Mouse (Mus musculus) brain, adult 2 months (tissue): Measurements from ENCODE around the gene Mpig6b.

ENCODE experiments used
- DNase-seq: peaks from one replicate; pipeline ENCODE4 v3.0.0; 2011; ENCODE audit warnings: low read depth, low spot score

Gene Mpig6b

DNA sequence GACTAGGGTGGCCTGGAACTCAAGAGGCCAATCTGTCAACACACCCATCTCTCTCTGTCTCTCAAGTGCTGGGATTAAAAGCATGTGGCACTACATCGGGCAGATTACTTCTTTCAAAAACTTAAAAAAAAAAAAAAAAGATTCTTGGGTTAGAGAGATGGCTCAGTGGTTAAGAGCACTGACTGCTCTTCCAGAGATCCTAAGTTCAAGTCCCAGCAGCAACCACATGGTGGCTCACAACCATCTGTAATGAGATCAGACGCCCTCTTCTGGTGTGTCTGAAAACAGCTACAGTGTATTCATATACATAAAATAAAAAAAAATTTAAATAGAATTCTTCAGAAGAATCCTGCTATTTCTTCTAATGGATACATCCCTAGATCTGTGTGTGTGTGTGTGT is 22.2 kb upstream of the Mpig6b start:
- DNase-seq: no peak

DNA sequence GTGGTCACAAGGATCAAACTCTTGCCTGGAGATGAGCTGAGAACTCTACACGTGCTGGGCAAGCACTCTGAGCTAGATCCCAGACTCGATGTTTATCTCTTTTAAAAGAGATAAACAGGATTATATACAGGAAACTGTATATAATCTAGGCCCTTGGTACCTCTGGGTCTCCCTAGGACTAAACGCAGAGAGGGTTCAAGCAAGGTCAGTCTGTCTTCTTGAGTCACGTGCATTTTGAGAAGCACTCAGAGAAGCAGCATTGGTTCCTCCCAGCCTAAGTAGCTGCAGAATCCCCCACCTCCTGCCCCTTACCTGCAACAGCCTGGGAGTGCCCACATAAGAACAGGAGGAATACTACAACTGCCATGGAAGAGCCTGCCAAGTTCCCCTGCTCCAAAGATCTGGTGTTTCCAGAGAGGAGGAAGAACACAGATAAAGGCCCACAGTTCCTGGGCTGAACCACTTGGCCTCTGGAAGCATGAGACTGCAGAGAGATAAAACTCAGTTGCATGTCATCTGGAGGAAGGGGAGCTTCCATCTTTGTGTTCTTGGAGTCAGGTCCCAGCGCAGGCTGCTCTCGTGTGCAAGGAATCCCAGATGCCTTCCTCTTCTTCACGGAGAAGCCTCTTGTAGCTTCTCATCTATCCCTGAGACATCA is 19.4 kb upstream of the Mpig6b start, which contains the start of gene Ly6g6f:
Gene Ly6g6f (minus strand): TSS at position 403 of the 658 bp plus-strand sequence.
- no peak for DNase-seq

DNA sequence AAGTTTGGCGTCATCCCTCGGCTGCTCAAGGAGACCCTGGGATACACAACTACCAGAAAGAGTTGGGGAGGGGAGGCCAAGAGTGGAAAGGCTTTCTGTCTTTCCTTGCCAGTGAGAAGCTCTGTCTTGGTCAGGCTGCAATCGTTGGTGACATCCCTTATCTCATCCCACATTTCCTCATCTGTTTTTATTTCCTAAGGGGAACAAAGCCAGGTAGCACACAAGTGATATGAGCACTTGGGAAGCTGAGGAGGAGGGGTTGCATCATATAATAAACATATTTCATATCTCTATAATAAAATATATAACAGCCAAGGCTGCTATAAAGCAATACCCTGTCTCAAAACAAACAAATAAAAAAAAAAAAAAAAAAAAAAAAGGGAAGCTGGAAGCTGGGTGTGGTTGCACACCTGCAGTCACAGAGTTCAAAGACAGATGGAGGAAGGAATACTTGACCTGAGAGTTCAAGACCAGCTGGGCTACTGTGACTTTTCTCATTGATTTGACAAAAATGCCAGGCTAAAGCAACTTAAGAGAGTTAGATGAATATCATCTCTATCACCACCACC is 18.0 kb upstream of the Mpig6b start:
- DNase-seq: no peak

DNA sequence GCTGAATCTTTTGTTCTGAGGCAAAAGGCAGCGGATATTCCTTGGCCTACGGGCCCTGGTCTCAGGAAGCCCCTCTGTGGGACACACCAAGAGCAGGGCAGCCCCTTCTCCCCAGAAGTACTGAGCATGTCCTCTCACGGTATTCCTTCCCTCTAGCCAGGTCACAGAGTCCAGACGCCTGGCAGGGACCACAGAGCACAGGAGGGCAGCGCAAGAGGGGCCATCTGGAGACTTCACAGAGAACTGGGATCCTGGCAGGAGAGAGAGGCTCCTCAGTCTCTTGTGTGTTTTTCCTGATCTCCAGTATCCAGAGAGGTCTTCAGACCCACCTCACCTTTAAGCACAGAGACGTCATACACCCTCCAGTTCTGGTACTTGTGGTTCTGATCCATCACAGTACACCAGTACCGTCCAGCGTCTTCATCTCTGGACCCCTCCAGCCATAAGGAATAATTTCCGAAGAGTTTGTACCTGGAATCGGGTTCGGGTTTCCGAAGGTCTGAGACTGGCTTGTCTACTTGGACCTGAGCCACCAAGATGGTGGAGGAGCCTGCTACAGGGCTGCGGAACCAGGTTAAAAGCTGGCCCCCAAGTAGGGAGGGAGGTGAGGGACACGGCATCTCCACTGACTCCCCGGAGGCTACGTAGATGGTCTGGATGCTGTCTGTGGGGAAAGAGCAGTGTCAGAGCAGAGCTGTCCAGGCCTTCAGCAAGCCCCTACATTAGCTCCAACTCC is 17.0 kb upstream of the Mpig6b start:
- peak; percentile 88 for DNase-seq

DNA sequence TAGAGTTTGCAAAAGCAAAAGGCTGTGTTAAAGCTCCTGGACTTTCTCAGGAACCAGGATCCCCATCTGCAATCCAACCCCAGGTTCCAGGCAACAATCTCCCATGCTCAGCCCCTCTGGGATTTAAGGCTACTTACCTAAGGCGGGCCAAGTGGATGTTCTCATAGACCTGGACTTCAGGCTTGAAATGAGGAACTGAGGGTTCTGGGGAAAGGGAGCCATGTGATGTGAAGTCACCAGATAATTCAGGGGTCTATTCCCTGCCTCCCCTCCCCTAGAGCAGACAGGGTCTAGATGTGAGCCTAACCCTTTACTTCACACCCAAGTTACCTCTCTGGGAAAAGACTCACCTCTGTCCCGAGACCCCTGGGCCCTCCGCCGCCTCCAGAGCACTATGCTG is 14.7 kb upstream of the Mpig6b start:
- no peak for DNase-seq

DNA sequence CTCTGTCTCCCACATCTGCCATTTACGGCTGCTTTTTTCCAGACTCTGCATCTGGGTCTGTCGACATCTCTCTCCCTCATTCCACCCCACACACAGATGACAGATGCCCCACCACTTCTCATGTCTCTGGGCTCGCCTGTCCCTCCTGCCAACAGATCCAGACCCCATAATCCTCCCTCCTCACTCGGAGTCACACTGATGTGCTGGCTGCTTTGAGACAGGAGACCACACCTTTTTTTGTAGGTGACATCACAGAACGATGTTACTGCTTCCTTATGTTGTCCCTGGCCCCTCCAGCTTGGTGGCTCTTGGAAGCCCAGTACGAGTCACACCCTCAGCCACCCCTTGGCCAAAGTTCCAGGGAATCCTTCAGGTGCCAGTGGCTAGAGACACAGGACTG is 14.3 kb upstream of the Mpig6b start:
- DNase-seq: no peak

DNA sequence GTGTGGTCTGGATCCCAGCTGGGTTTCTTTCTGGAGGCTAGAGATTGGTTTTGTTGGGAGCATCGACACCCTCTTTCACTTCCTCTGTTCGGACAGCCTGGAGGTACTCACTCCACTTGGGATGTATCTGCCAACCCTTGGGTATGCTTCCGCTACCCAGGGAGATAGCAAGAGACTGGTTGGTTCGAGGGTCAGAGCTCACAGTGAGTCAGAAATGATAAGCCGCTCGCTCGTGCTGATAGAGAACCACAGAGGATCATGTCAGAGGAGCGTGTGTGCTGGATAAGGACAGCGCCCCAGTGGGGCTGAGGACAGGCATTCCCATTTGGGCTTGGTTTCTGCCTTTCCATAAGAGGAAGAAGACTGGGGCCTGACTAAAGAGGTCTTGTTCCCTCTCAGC is 13.8 kb upstream of the Mpig6b start:
- no peak for DNase-seq

DNA sequence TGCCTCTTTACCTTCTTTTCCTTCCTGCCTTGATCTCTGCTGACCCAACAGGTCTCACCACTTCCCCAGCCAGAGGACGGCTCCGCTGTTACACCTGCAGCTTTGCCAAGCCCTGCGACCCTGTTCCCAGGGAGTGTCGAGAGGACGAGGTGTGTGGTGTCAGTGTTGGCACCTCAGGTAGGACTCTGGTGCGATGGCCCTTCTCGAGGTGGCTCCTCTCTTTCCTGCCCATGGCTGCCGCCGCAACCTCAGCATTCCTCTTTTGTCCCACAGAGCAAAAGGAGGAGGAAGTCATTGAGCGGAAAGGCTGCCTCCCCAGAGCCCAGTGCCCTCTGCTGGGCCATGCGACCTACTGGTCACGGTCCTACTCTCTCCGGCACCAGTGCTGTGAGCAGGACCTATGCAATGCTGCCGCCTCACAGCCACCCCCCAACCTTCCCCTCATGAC is 11.8 kb upstream of the Mpig6b start, which contains the start of gene Ly6g6d:
Gene Ly6g6d (minus strand): TSS at position 280 of the 448 bp plus-strand sequence.
- DNase-seq: peak; percentile 71

DNA sequence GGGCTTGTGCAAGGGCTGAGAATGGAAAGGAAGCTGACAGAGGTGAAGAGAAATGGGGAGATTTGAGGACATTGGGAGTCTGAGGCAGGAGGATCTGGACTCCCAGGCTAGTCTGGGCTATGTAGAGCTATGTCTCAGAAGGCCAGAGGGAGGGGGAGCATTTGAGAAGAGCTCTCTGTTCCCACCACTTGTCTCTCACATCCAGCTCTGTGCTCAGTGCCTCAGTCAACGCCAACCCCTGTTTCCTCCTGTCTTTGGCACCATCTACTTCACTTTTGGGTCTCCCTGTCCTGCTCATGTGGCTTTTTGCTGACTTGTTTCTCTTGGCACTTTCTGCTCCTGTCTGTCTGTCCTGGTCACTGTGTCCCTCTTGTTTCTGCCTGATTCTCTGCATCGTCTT is 11.3 kb upstream of the Mpig6b start:
- peak; percentile 69 for DNase-seq

DNA sequence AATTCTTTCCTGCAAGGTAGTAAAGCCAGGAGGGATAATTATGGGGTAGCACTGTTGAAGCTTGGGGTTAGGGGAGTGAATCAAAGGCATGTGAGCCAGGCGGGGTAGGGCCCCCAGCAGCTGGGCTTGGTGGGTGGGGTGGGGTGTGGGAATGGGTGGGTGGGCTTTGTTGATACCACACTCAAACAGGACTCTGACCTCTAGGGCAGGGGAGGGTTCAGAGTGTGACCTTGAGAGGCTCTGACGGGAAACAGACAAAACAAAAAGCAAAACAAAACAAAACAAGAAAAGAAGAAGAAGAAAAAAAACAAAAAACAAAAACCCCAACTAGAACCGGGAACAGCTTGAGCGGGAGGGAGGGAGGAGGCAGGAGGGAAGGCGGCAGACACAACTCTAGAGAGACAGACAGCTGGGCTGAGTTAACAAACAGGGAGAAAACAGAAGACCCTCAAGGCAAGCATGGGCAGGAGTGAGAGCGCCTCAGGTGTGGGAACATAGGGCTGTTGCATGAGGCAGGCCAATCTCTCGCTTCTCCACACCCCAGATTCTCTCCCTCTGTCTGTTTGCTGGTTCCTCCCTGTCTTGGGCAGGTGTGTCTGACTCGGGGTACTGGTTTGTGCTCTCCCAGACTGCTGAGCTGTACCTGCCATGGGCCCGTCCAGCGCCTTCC is 10.7 kb upstream of the Mpig6b start, which contains the start of gene Ly6g6e:
Gene Ly6g6e (plus strand): TSS at position 396 of the 670 bp plus-strand sequence.
- DNase-seq: no peak

DNA sequence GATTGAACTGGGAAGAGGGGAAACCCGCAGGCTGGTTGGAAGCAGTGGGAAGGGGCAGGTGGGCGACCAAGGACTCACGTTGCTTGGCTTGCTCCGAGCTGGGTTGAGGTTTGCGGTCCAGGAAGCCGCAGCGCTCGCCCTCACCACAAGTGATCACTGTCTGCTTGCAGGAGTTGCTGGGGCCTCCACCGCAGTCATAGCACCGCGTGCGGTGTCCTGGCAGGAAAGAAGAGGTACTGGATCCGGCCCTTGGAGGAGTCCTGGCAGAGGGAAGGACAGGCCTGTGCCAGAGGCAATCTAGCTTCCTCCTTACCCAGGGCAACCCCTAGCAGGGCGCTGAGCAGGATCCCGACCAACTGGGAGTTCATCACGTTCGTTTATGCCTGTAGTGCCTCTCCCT is 8.1 kb upstream of the Mpig6b start:
- DNase-seq: peak; percentile 89

DNA sequence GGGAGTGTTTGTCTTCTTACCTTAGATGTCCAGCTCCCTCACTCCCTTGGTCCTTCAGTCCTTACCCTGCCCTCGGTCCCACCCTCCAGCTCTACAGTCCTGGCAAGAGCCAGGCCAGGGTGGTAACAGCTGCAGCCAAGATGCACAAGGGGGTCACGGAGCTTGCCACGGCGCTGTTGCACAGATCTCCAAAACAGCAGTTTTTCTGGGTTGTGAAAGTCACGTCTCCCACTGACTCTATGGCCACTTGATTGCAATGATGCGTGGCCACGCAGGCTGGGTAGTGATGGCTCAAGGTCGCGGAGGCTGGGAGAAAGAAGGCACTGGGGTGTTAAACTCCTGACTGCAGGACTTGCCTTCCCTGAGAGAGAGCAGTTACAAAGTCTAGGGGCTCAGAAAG is 5.5 kb upstream of the Mpig6b start:
- DNase-seq: no peak

DNA sequence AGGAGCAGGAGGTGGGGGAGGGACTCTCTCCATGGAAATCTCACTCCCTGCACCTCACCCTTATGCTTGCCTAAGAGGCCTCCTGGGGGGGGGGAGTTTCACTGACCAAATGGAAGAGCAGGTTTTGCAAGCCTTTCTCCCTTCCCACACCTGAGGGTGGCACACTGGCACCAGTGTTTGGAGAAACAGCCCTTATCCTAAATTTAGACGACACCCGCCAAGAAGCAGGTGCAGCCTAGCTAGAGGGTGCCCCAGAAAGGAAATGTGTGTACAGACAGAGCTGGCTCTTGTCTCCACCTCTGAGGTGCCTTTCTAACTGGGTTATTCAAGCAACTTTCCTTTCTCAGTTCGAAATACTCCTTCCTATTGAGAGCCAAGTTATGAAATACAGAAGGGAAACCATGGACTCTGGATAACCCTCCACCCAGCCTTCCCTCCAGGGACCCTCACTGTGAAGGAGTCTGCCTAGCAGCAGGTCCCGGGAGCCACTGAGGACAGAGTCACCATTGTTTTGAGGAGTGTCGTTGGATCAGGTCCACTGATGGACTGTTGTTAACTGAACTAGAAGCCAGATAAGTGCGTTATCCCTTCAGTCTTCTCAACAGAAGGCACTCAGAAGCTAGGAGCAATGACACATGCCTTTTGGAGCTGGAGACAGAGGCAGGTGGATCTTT is 4.7 kb upstream of the Mpig6b start:
- peak; percentile 98 for DNase-seq

DNA sequence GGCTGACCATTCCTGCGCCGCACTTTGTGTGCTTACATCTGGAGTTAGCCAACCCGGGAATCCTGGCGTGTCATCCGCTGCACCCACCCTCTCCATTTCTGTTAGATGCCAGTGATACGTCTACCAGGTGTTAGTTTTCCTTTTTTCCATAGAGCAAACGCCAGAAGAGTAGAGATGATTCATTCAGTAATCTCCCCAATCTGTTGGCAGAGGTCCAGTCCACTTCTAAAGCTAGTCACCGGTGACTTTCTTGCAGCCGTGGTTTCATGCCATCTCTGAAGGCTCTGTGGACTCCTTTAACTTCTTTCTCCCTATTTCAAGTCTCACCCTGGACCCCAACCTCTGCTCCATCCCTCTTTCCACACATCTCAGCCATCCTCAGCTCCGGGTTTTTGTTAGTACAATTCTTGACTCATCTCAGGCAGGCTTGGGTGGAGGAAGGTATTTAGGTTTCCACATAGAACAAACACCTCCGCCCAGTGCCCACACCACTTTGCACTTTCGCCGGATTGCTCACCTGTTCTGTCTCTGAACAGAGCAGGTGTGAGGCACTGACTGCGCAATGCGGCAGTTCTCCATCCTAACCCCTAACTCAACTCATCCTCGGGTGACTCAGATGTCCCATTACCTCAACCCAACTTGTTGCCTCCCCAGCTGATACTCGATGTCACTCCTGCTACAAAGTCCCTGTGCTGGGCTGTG is 2.4 kb upstream of the Mpig6b start:
- DNase-seq: peak; percentile 65

DNA sequence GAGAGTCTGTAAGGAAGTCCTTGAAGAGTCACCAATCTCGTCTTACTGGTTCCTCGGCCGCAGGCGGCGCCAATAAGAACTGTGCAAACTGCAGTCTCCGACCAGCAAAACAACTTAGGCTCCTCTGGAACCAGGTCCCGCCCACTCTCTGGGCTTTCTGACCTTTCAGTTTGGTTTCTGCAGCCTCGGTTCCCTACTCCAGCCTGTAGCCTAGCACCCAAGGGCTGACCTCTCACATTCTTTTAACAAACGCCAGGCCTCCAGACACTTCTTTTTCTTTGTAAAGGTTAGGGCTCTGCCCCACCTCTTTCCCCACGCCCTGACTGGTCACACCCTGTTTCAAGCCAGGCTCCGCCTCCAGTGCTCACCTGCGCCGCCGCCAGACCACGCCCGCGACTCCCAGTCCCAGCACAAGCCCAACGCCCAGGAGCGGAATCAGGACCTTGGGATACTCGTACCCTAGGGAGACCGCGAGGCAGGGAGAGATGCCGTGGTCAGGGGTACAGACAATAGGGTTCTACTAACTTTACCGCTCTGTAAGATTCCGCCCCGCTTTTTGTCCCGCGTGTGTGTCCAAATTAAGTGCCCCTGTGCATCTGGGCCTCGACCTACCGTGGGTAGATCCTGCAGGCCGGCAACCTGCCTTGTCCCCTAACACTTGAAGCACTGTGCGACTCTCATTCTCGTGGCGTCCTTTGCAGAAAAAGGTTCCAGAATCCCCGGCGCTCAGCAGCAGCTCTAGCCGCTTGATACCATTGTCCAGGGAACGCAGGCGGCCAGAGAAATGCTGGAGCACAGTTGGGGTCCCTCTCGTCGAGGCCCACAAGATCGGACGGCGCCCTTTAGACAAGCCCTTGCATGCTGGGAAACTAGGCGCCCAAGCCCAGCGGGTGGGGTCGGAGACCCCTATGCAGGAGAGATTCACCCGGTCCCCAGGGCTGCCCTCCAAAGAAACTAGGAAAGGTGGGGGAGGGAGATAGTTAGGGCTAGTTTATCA is 735 bp downstream of the Mpig6b start, which contains the start of gene Ly6g6c:
Gene Ly6g6c (plus strand): TSS at position 438 of the 997 bp plus-strand sequence.
- peak; percentile 52 for DNase-seq

DNA sequence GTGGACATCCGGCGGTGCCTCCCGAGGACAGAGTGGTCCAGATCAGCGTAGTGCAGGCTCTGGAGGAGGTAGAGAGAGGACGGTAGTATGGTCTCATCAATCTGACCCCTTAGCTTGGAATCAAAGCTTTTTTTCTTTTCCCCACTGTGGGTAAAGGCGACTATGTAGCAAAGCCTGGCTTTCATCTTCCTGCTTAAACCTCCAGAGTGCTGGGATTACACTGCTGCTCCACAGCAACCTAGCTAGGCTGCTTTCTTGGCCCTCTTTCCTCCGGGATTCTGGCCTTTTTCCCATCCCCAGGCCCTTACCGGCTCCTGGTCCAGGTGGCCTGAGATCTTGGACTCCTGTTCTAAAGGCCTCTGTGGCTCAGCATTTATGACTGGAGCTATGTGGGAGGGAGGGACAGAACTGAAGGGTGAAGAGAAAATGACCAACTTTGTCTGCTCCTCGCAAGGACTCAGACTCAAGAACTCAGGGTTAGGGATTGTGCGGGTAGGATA is 1.6 kb downstream of the Mpig6b start:
- peak; percentile 72 for DNase-seq

DNA sequence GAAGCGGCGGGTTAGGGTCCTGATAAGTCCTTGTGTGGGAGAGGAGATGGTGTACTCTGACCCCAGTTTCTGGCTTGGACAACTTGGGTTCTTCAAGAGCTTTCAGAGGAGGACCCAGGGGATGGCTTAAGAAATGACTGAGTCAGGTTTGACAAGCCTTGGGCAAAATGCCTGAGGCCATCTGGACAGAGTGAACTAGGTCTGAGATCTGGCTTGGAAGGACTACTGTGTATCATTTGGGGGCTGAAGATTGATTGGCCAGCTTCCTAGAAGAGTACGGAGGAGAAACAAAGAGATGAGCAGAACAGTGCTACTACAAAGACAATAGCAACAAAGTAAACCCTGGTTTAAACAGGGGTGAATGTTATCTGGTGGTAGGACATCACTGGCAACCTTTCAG is 2.5 kb downstream of the Mpig6b start:
- DNase-seq: peak; percentile 51

DNA sequence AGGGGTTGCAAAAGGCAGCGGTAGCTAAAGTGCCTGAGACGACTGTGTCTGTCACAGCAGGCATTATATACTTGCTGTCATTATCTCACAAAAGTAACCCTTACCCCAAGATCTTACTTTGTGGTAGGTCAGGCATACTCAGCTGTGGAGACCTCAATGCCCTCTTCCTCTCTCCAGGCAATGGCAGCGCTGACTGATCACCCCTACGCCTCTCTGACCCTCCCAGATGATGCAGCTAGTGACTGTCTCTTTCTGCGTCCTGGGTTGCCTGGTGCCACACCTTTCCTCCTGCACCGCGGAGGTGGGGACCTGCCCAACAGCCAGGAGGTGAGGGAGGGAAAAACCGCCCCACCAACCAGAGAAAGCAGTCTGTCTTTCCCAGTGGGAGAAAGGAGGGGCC is 4.7 kb downstream of the Mpig6b start:
- DNase-seq: no peak

DNA sequence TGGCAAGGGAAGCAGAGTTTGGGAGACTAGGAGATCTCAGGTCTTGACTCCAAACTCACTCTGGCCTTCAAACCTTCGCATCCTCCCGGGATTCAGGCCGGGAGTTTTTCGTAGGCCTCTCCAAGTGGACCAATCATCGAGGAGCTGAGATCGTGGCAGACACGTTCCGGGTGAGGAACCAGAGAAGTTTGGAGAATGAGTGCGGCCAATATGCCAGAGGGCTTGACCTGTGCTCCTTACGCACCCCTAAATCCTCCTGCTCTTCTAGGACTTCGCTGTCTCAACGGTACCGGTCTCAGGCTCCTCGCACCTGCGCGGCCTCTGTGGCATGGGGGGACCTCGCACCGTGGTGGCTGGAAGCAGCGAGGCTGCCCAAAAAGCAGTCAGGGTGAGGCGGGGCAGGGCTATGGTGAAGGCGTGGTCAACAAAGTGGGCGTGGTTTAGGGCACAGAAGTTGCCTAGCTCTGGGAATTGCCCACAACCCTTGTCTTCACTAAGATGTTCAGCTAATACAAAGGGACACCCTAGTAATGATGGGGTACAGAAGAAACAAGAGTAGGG is 5.2 kb downstream of the Mpig6b start:
- no peak for DNase-seq
